Mouse (Mus musculus): Measurements from ENCODE around the gene Ccdc167. TPM values are rescaled to one million over a fixed set of nuclear protein-coding genes. Genes with fewer than 3 reads are reported as not detected.

Ccdc167 gene
- polyA plus RNA-seq, 1 experiment from 2014 or later = 11.0 TPM

- no peak overlapping the region for H3K9ac ChIP-seq
- no peaks in the 10 kb centered on the region for H3K27me3 ChIP-seq
- WGBS = 87% methylated on average over 7 of the region's 7 CpGs
- no peak overlapping the region for H3K27ac ChIP-seq (replicated peaks)
- no peak overlapping the region for H3K4me2 ChIP-seq (replicated peaks)
- no peak for ATAC-seq (ENCODE audit: insufficient number of reproducible peaks, low FRiP score, low TSS enrichment, low read depth)
- no peaks in the 10 kb centered on the region; the same call in 1 of the 2 replicates for H3K4me1 ChIP-seq
- no peak overlapping the region for H3K4me3 ChIP-seq (replicated peaks)
- H3K9me3 ChIP-seq (replicated peaks) = no peaks in the 10 kb centered on the region
- peaks cover 81% of the 10 kb centered on the region for H3K36me3 ChIP-seq
Observed at GRCm38 (mm10) chr17:29700573-29700972, 16.3 kb downstream of the Ccdc167 start.

- H3K4me1 ChIP-seq = no peaks in the 10 kb centered on the region
- H3K9me3 ChIP-seq (replicated peaks) = no peaks in the 10 kb centered on the region
- no peak overlapping the region for H3K4me3 ChIP-seq (replicated peaks)
- 87% methylated on average over 6 of the region's 6 CpGs for WGBS
- H3K9ac ChIP-seq = no peak overlapping the region
- no peak overlapping the region for H3K27ac ChIP-seq (replicated peaks)
- no peaks in the 10 kb centered on the region for H3K27me3 ChIP-seq
- ATAC-seq (ENCODE audit: insufficient number of reproducible peaks, low FRiP score, low TSS enrichment, low read depth) = no peak
- H3K4me2 ChIP-seq (replicated peaks) = no peak overlapping the region
- peaks cover 94% of the 10 kb centered on the region for H3K36me3 ChIP-seq
Observed at GRCm38 (mm10) chr17:29698421-29698820, 18.4 kb downstream of the Ccdc167 start.

GRCm38 (mm10) chr17:29696940-29697339, 19.9 kb downstream of the Ccdc167 start:
- no peak overlapping the region for H3K9ac ChIP-seq
- H3K4me1 ChIP-seq = no peaks in the 10 kb centered on the region
- no peaks in the 10 kb centered on the region for H3K9me3 ChIP-seq (replicated peaks)
- no peaks in the 10 kb centered on the region for H3K27me3 ChIP-seq
- no peak for ATAC-seq (ENCODE audit: insufficient number of reproducible peaks, low FRiP score, low TSS enrichment, low read depth)
- H3K36me3 ChIP-seq = peaks cover 83% of the 10 kb centered on the region
- H3K27ac ChIP-seq (replicated peaks) = no peak overlapping the region
- WGBS = 93% methylated on average over 8 of the region's 8 CpGs
- no peak overlapping the region for H3K4me2 ChIP-seq (replicated peaks)
- no peak overlapping the region for H3K4me3 ChIP-seq (replicated peaks)

GRCm38 (mm10) chr17:29694516-29694915, 22.3 kb downstream of the Ccdc167 start:
- no peak overlapping the region for H3K27ac ChIP-seq (replicated peaks)
- H3K9ac ChIP-seq = no peak overlapping the region
- peaks cover 83% of the 10 kb centered on the region for H3K36me3 ChIP-seq
- WGBS = 84% methylated on average over 4 of the region's 4 CpGs
- no peaks in the 10 kb centered on the region for H3K27me3 ChIP-seq
- no peak overlapping the region for H3K4me2 ChIP-seq (replicated peaks)
- H3K4me1 ChIP-seq = no peaks in the 10 kb centered on the region
- H3K9me3 ChIP-seq (replicated peaks) = no peaks in the 10 kb centered on the region
- ATAC-seq (ENCODE audit: insufficient number of reproducible peaks, low FRiP score, low TSS enrichment, low read depth) = no peak
- no peak overlapping the region for H3K4me3 ChIP-seq (replicated peaks)

- no peak overlapping the region for H3K4me3 ChIP-seq (replicated peaks)
- H3K27me3 ChIP-seq = no peaks in the 10 kb centered on the region
- no peak overlapping the region for H3K27ac ChIP-seq (replicated peaks)
- no peak for ATAC-seq (ENCODE audit: insufficient number of reproducible peaks, low FRiP score, low TSS enrichment, low read depth)
- H3K9ac ChIP-seq = no peak overlapping the region
- no peak overlapping the region for H3K4me2 ChIP-seq (replicated peaks)
- 60% methylated on average over 2 of the region's 2 CpGs for WGBS
- H3K36me3 ChIP-seq = peaks cover 78% of the 10 kb centered on the region
- H3K9me3 ChIP-seq (replicated peaks) = no peaks in the 10 kb centered on the region
- H3K4me1 ChIP-seq = no peaks in the 10 kb centered on the region
Observed at GRCm38 (mm10) chr17:29693571-29693970, 23.3 kb downstream of the Ccdc167 start.

- Histone ChIP-seq H3K4me2 (replicated peaks) (no peak overlapping the region), H3K4me3 (replicated peaks) (no peak overlapping the region), H3K36me3 (peaks cover 73% of the 10 kb centered on the region), H3K9ac (no peak overlapping the region), H3K27me3 (no peaks in the 10 kb centered on the region), H3K9me3 (replicated peaks) (no peaks in the 10 kb centered on the region), H3K4me1 (no peaks in the 10 kb centered on the region), H3K27ac (replicated peaks) (no peak overlapping the region)
- WGBS = 93% methylated on average over 2 of the region's 2 CpGs
- no peak for ATAC-seq (ENCODE audit: insufficient number of reproducible peaks, low FRiP score, low TSS enrichment, low read depth)
Observed at GRCm38 (mm10) chr17:29692827-29693226, 24.0 kb downstream of the Ccdc167 start.

- ATAC-seq (ENCODE audit: insufficient number of reproducible peaks, low FRiP score, low TSS enrichment, low read depth) = no peak
- no peak overlapping the region for H3K27ac ChIP-seq (replicated peaks)
- WGBS = 78% methylated on average over 6 of the region's 6 CpGs
- H3K36me3 ChIP-seq = peaks cover 78% of the 10 kb centered on the region
- no peak overlapping the region for H3K4me3 ChIP-seq (replicated peaks)
- no peaks in the 10 kb centered on the region for H3K4me1 ChIP-seq
- no peaks in the 10 kb centered on the region for H3K9me3 ChIP-seq (replicated peaks)
- no peak overlapping the region for H3K9ac ChIP-seq
- no peaks in the 10 kb centered on the region for H3K27me3 ChIP-seq
- H3K4me2 ChIP-seq (replicated peaks) = no peak overlapping the region
Observed at GRCm38 (mm10) chr17:29690257-29690656, 26.6 kb downstream of the Ccdc167 start.

- no peak overlapping the region for H3K4me2 ChIP-seq (replicated peaks)
Observed at GRCm38 (mm10) chr17:29688610-29689009, 28.2 kb downstream of the Ccdc167 start.

GRCm38 (mm10) chr17:29687373-29687772, 29.5 kb downstream of the Ccdc167 start:
- H3K27me3 ChIP-seq = no peaks in the 10 kb centered on the region
- 82% methylated on average over 6 of the region's 6 CpGs for WGBS
- no peak overlapping the region for H3K27ac ChIP-seq (replicated peaks)
- no peak for ATAC-seq (ENCODE audit: insufficient number of reproducible peaks, low FRiP score, low TSS enrichment, low read depth)
- H3K9me3 ChIP-seq (replicated peaks) = no peaks in the 10 kb centered on the region
- no peak overlapping the region for H3K4me2 ChIP-seq (replicated peaks)
- peaks cover 83% of the 10 kb centered on the region for H3K36me3 ChIP-seq
- H3K4me3 ChIP-seq (replicated peaks) = no peak overlapping the region
- no peaks in the 10 kb centered on the region for H3K4me1 ChIP-seq
- H3K9ac ChIP-seq = no peak overlapping the region

More at GRCm38 (mm10) chr17:29688610-29689009, 28.2 kb downstream of the Ccdc167 start:
- H3K4me1 ChIP-seq = no peaks in the 10 kb centered on the region
- no peaks in the 10 kb centered on the region for H3K27me3 ChIP-seq
- peaks cover 77% of the 10 kb centered on the region for H3K36me3 ChIP-seq
- ATAC-seq (ENCODE audit: insufficient number of reproducible peaks, low FRiP score, low TSS enrichment, low read depth) = no peak
- no peak overlapping the region for H3K4me3 ChIP-seq (replicated peaks)
- no peak overlapping the region for H3K9ac ChIP-seq
- no peak overlapping the region for H3K27ac ChIP-seq (replicated peaks)
- H3K9me3 ChIP-seq (replicated peaks) = no peaks in the 10 kb centered on the region
- WGBS = 92% methylated on average over 10 of the region's 10 CpGs

- no peaks in the 10 kb centered on the region for H3K4me1 ChIP-seq
- 91% methylated on average over 5 of the region's 5 CpGs for WGBS
- H3K36me3 ChIP-seq = peaks cover 87% of the 10 kb centered on the region
- H3K4me3 ChIP-seq (replicated peaks) = no peak overlapping the region
- no peak overlapping the region for H3K27ac ChIP-seq (replicated peaks)
- H3K4me2 ChIP-seq (replicated peaks) = no peak overlapping the region
- H3K9me3 ChIP-seq (replicated peaks) = no peaks in the 10 kb centered on the region
- no peak for ATAC-seq (ENCODE audit: insufficient number of reproducible peaks, low FRiP score, low TSS enrichment, low read depth)
- no peaks in the 10 kb centered on the region for H3K27me3 ChIP-seq
- H3K9ac ChIP-seq = no peak overlapping the region
Observed at GRCm38 (mm10) chr17:29686771-29687170, 30.1 kb downstream of the Ccdc167 start.

GRCm38 (mm10) chr17:29684275-29684674, 32.6 kb downstream of the Ccdc167 start:
- ATAC-seq (ENCODE audit: insufficient number of reproducible peaks, low FRiP score, low TSS enrichment, low read depth) = no peak
- 96% methylated on average over 4 of the region's 4 CpGs for WGBS
- H3K36me3 ChIP-seq = peaks cover 82% of the 10 kb centered on the region
- H3K9me3 ChIP-seq (replicated peaks) = no peaks in the 10 kb centered on the region
- no peak overlapping the region for H3K27ac ChIP-seq (replicated peaks)
- H3K4me3 ChIP-seq (replicated peaks) = no peak overlapping the region
- no peak overlapping the region for H3K9ac ChIP-seq
- no peak overlapping the region for H3K4me2 ChIP-seq (replicated peaks)
- H3K4me1 ChIP-seq = no peaks in the 10 kb centered on the region
- H3K27me3 ChIP-seq = no peaks in the 10 kb centered on the region

- Histone ChIP-seq H3K4me3 (replicated peaks) (no peak overlapping the region), H3K4me2 (replicated peaks) (no peak overlapping the region), H3K27ac (replicated peaks) (no peak overlapping the region), H3K36me3 (peaks cover 88% of the 10 kb centered on the region), H3K4me1 (no peaks in the 10 kb centered on the region), H3K9ac (no peak overlapping the region), H3K9me3 (replicated peaks) (no peaks in the 10 kb centered on the region), H3K27me3 (no peaks in the 10 kb centered on the region)
- WGBS = 66% methylated on average over 2 of the region's 2 CpGs
- no peak for ATAC-seq (ENCODE audit: insufficient number of reproducible peaks, low FRiP score, low TSS enrichment, low read depth)
Observed at GRCm38 (mm10) chr17:29683127-29683526, 33.7 kb downstream of the Ccdc167 start.

All from embryonic facial prominence, embryonic 15.5 days (tissue).